Comparison of ENCODE assay signal across 16 mouse cellular contexts in genomic region chr12:8365905-8366576, GRCm38 (mm10).
"Had no signal": no experiment of that assay in that cellular context is flagged by ENCODE, and none has a peak within 500 bp of the region (broad histone marks: within the 10 kb centered on the region; RNA-seq: fewer than 3 reads in every experiment).

No protein-coding gene starts in this region.

- H3K27me3 ChIP-seq: lung, embryonic 15.5 days; stomach, embryonic 15.5 days had no signal

- H3K4me2 ChIP-seq: liver, embryonic 11.5 days; lung, embryonic 15.5 days; stomach, embryonic 15.5 days had no signal

- H3K27ac ChIP-seq: kidney, postnatal 0 days; left cerebral cortex, adult 2 months; liver, embryonic 14.5 days; macrophage; stomach, embryonic 15.5 days had no signal

- H3K9me3 ChIP-seq: lung, embryonic 15.5 days; stomach, embryonic 15.5 days had no signal

- H3K36me3 ChIP-seq: lung, embryonic 15.5 days; stomach, embryonic 15.5 days had no signal

- H3K9ac ChIP-seq: liver, embryonic 14.5 days; lung, embryonic 15.5 days; stomach, embryonic 15.5 days had no signal

- ATAC-seq: midbrain, embryonic 16.5 days had no signal

- H3K4me3 ChIP-seq: left cerebral cortex, adult 2 months; lung, embryonic 15.5 days; myocyte; stomach, embryonic 15.5 days had no signal

- DNase-seq: layer of hippocampus, postnatal 36 days; right cerebral cortex, adult 18-20 months; right cerebral cortex, postnatal 14 days; right cerebral cortex, postnatal 4 days; spleen, adult 18-20 months; thymus, adult 18-20 months; thymus, postnatal 36 days had no signal
